Mouse (Mus musculus) forebrain, embryonic 11.5 days (tissue): ENCODE measurements around the gene Kif28. TPM values are rescaled to one million over a fixed set of nuclear protein-coding genes. Genes with fewer than 3 reads are reported as not detected.
"Not testable (repeated sequence)": the region's sequence is repeated elsewhere in the genome, so short reads cannot be mapped to it uniquely, and the experiment has no call there.

ENCODE experiments used
- ATAC-seq: fragments of 200-750 bp; cut with Nextera tagmentation; replicated peaks from 2 replicates; pipeline ENCODE4 v1.8.0; 2017; ENCODE audit warnings: moderate TSS enrichment; ENCODE audit not compliant: low FRiP score
- DNase-seq: peaks from one replicate; pipeline ENCODE4 v3.0.0-alpha.2; 2017; ENCODE audit warnings: low spot score
- H3K27ac ChIP-seq: fragments of 300-500 bp; sonication (generic); 2 replicates; pipeline ENCODE4 v1.5.1; 2014; ENCODE audit warnings: low read depth, low read length
- H3K27me3 ChIP-seq: fragments of 300-500 bp; sonication (generic); 2 replicates; pipeline ENCODE4 v1.6.1; 2014; ENCODE audit warnings: mild to moderate bottlenecking, low read length, mixed read lengths; ENCODE audit not compliant: control insufficient read depth, insufficient read depth
- H3K36me3 ChIP-seq: fragments of 300-500 bp; sonication (generic); 2 replicates; pipeline ENCODE4 v1.6.1; 2014; ENCODE audit warnings: mild to moderate bottlenecking, low read length, moderate library complexity, mixed read lengths; ENCODE audit not compliant: control insufficient read depth, insufficient read depth
- H3K4me1 ChIP-seq: fragments of 300-500 bp; sonication (generic); replicated peaks from 2 replicates; pipeline ENCODE4 v1.6.1; 2014; ENCODE audit warnings: low read length, mixed read lengths; ENCODE audit not compliant: control insufficient read depth, insufficient read depth
- H3K4me2 ChIP-seq: fragments of 300-500 bp; sonication (generic); 2 replicates; pipeline ENCODE4 v1.6.1; 2014; ENCODE audit warnings: low read depth, mild to moderate bottlenecking, low read length, moderate library complexity, mixed read lengths; ENCODE audit not compliant: severe bottlenecking
- H3K4me3 ChIP-seq: fragments of 300-500 bp; sonication (generic); 2 replicates; pipeline ENCODE4 v1.5.1; 2014; ENCODE audit warnings: low read depth, low read length
- H3K9ac ChIP-seq: fragments of 300-500 bp; sonication (generic); 2 replicates; pipeline ENCODE4 v1.6.1; 2014; ENCODE audit warnings: low read length
- H3K9me3 ChIP-seq: fragments of 300-500 bp; sonication (generic); 2 replicates; pipeline ENCODE4 v1.6.1; 2016; ENCODE audit warnings: low read length, mixed read lengths; ENCODE audit not compliant: control insufficient read depth
- WGBS: fragments of 180-500 bp; shearing (Covaris S2); extraction: QIAGEN DNeasy Blood & Tissue Kit; methylation state at CpG from one replicate; pipeline ENCODE4 v1.1.7; 2014; 5-methylcytosine and 5-hydroxymethylcytosine counted together
- polyA plus RNA-seq: library from polyadenylated mRNA; unstranded; fragments of >200 nt; fragmentation: Nextera tagmentation; extraction: Ambion mirVana; gene quantifications from 2 replicates; pipeline ENCODE4 v1.2.1, GENCODE M21; 2014

Kif28 gene
- polyA plus RNA-seq, 1 experiment from 2014 or later: not detected

GRCm38 (mm10) chr1:179715289-179715688 is 29.8 kb downstream of the Kif28 start:
- DNase-seq, H3K4me3 ChIP-seq, H3K36me3 ChIP-seq, H3K4me1 ChIP-seq, ATAC-seq, H3K4me2 ChIP-seq, H3K9me3 ChIP-seq, H3K27ac ChIP-seq, H3K9ac ChIP-seq, H3K27me3 ChIP-seq: not testable (repeated sequence)
- 85% methylated on average over 4 of the region's 4 CpGs for WGBS

GRCm38 (mm10) chr1:179713367-179713766 is 31.7 kb downstream of the Kif28 start:
- ATAC-seq: no peak
- 86% methylated on average over 3 of the region's 3 CpGs for WGBS

GRCm38 (mm10) chr1:179712658-179713057 is 32.4 kb downstream of the Kif28 start:
- DNase-seq (no peak), ATAC-seq (no peak)
- Histone ChIP-seq H3K4me3 (no peak overlapping the region), H3K27ac (no peak overlapping the region), H3K4me1 (no peaks in the 10 kb centered on the region), H3K9ac (no peak overlapping the region), H3K9me3 (no peaks in the 10 kb centered on the region), H3K4me2 (no peak overlapping the region), H3K27me3 (no peaks in the 10 kb centered on the region), H3K36me3 (no peaks in the 10 kb centered on the region)
- 83% methylated on average over 7 of the region's 7 CpGs for WGBS

More at GRCm38 (mm10) chr1:179713367-179713766, 31.7 kb downstream of the Kif28 start:
- H3K4me2 ChIP-seq: no peak overlapping the region
- no peak overlapping the region for H3K27ac ChIP-seq
- no peak for DNase-seq
- H3K4me1 ChIP-seq: no peaks in the 10 kb centered on the region
- no peaks in the 10 kb centered on the region for H3K27me3 ChIP-seq
- no peak overlapping the region for H3K9ac ChIP-seq
- no peaks in the 10 kb centered on the region for H3K36me3 ChIP-seq
- no peaks in the 10 kb centered on the region for H3K9me3 ChIP-seq
- H3K4me3 ChIP-seq: no peak overlapping the region

GRCm38 (mm10) chr1:179710739-179711138 is 34.3 kb downstream of the Kif28 start:
- Histone ChIP-seq H3K9me3 (no peaks in the 10 kb centered on the region), H3K4me2 (no peak overlapping the region)

GRCm38 (mm10) chr1:179709390-179709789 is 35.7 kb downstream of the Kif28 start:
- Histone ChIP-seq H3K4me1 (no peaks in the 10 kb centered on the region), H3K9ac (no peak overlapping the region), H3K9me3 (no peaks in the 10 kb centered on the region), H3K27ac (no peak overlapping the region), H3K27me3 (no peaks in the 10 kb centered on the region), H3K36me3 (no peaks in the 10 kb centered on the region), H3K4me2 (no peak overlapping the region), H3K4me3 (no peak overlapping the region)
- no peak for ATAC-seq
- WGBS: 94% methylated on average over 6 of the region's 6 CpGs
- DNase-seq: no peak

More at GRCm38 (mm10) chr1:179710739-179711138, 34.3 kb downstream of the Kif28 start:
- H3K9ac ChIP-seq: no peak overlapping the region
- no peak for DNase-seq
- 91% methylated on average over 5 of the region's 5 CpGs for WGBS
- no peak overlapping the region for H3K4me3 ChIP-seq
- H3K27me3 ChIP-seq: no peaks in the 10 kb centered on the region
- no peaks in the 10 kb centered on the region for H3K36me3 ChIP-seq
- no peaks in the 10 kb centered on the region for H3K4me1 ChIP-seq
- ATAC-seq: no peak
- H3K27ac ChIP-seq: no peak overlapping the region

- H3K4me3 ChIP-seq: no peak overlapping the region
- 94% methylated on average over 6 of the region's 6 CpGs for WGBS
- no peaks in the 10 kb centered on the region for H3K9me3 ChIP-seq
- no peaks in the 10 kb centered on the region for H3K27me3 ChIP-seq
- no peak for ATAC-seq
- no peaks in the 10 kb centered on the region for H3K36me3 ChIP-seq
- DNase-seq: no peak
- H3K27ac ChIP-seq: no peak overlapping the region
- H3K4me1 ChIP-seq: no peaks in the 10 kb centered on the region
- no peak overlapping the region for H3K4me2 ChIP-seq
- H3K9ac ChIP-seq: no peak overlapping the region
These were observed 39.9 kb downstream of the Kif28 start for GRCm38 (mm10) chr1:179705154-179705553.

- Histone ChIP-seq H3K27ac (no peak overlapping the region), H3K36me3 (no peaks in the 10 kb centered on the region), H3K9me3 (no peaks in the 10 kb centered on the region), H3K4me1 (no peaks in the 10 kb centered on the region), H3K9ac (no peak overlapping the region), H3K4me2 (no peak overlapping the region), H3K27me3 (no peaks in the 10 kb centered on the region), H3K4me3 (no peak overlapping the region)
- ATAC-seq: no peak
- DNase-seq: no peak
- WGBS: 90% methylated on average over 3 of the region's 3 CpGs
These were observed 40.9 kb downstream of the Kif28 start for GRCm38 (mm10) chr1:179704150-179704549.

GRCm38 (mm10) chr1:179689479-179689878 is 55.6 kb downstream of the Kif28 start:
- Histone ChIP-seq H3K4me1 (no peaks in the 10 kb centered on the region), H3K4me3 (no peak overlapping the region), H3K27ac (no peak overlapping the region), H3K9ac (no peak overlapping the region), H3K36me3 (peaks cover 5% of the 10 kb centered on the region; the same call in 1 of the 2 replicates), H3K27me3 (no peaks in the 10 kb centered on the region), H3K4me2 (no peak overlapping the region), H3K9me3 (no peaks in the 10 kb centered on the region)
- WGBS: 81% methylated on average over 6 of the region's 6 CpGs
- DNase-seq (no peak), ATAC-seq (no peak)

- Histone ChIP-seq H3K27me3 (no peaks in the 10 kb centered on the region), H3K27ac (no peak overlapping the region), H3K4me1 (no peaks in the 10 kb centered on the region), H3K4me2 (no peak overlapping the region), H3K36me3 (peaks cover 5% of the 10 kb centered on the region; the same call in 1 of the 2 replicates), H3K4me3 (no peak overlapping the region), H3K9me3 (no peaks in the 10 kb centered on the region), H3K9ac (no peak overlapping the region)
- no peak for ATAC-seq
- 80% methylated on average over 5 of the region's 5 CpGs for WGBS
- DNase-seq: no peak
These were observed 56.2 kb downstream of the Kif28 start for GRCm38 (mm10) chr1:179688914-179689313.
